Mouse (Mus musculus): ENCODE measurements around the gene Dag1. TPM values are rescaled to one million over a fixed set of nuclear protein-coding genes. Genes with fewer than 3 reads are reported as not detected.

The Dag1 gene
- polyA plus RNA-seq, 1 experiment from 2014 or later = 62.4 TPM

DNA sequence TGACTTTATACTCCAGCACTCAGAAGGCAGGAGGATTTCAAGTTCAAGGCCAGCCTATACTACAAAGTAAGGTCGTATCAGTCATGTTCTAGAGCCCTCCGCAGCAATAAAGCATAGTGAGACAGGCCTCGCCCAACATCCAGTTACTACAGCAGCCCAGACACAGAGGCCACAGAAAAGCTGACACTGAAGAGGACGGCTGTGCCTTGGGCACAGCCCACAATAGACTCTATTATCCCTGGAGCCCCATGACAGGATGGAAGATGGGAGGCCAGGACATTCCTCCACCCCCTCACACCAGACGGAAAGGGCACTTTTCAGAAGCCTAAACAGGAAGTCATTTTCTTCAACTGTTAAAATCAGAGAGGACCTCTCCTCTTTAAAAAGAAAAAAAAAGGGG lies 14.8 kb downstream of the Dag1 start:
- H3K27me3 ChIP-seq (ENCODE audit: control insufficient read depth, insufficient read depth, low read length) = no peaks in the 10 kb centered on the region
- 62% methylated on average over 5 of the region's 5 CpGs for WGBS
- DNase-seq (ENCODE audit: low spot score) = no peak
- no peak overlapping the region for H3K27ac ChIP-seq (ENCODE audit: low read depth, low read length)
- no peak overlapping the region for H3K4me2 ChIP-seq (ENCODE audit: low read depth)
- no peak for ATAC-seq (ENCODE audit: insufficient read depth, low FRiP score, low TSS enrichment)
- H3K4me1 ChIP-seq (ENCODE audit: control insufficient read depth, insufficient read depth, low read length) = no peaks in the 10 kb centered on the region
- no peak overlapping the region for H3K9ac ChIP-seq (ENCODE audit: low read length)
- no peak overlapping the region for H3K4me3 ChIP-seq (ENCODE audit: low read depth, low read length)
- H3K9me3 ChIP-seq (ENCODE audit: control insufficient read depth, low read length) = no peaks in the 10 kb centered on the region
- peaks cover 3% of the 10 kb centered on the region; the same call in 1 of the 2 replicates for H3K36me3 ChIP-seq (ENCODE audit: control insufficient read depth, insufficient read depth, low read length)

- no peak overlapping the region for H3K4me2 ChIP-seq (ENCODE audit: low read depth)
- no peaks in the 10 kb centered on the region for H3K9me3 ChIP-seq (ENCODE audit: control insufficient read depth, low read length)
- ATAC-seq (ENCODE audit: insufficient read depth, low FRiP score, low TSS enrichment) (no peak), DNase-seq (ENCODE audit: low spot score) (no peak)
- H3K9ac ChIP-seq (ENCODE audit: low read length) = no peak overlapping the region
- no peak overlapping the region for H3K4me3 ChIP-seq (ENCODE audit: low read depth, low read length)
- H3K4me1 ChIP-seq (ENCODE audit: control insufficient read depth, insufficient read depth, low read length) = no peaks in the 10 kb centered on the region; the same call in 1 of the 2 replicates
- no peak overlapping the region for H3K27ac ChIP-seq (ENCODE audit: low read depth, low read length)
- WGBS = 89% methylated on average over 3 of the region's 3 CpGs
- no peaks in the 10 kb centered on the region for H3K27me3 ChIP-seq (ENCODE audit: control insufficient read depth, insufficient read depth, low read length)
- H3K36me3 ChIP-seq (ENCODE audit: control insufficient read depth, insufficient read depth, low read length) = no peaks in the 10 kb centered on the region
Observed at GRCm38 (mm10) chr9:108244984-108245383, 18.8 kb downstream of the Dag1 start.

GRCm38 (mm10) chr9:108244540-108244939 lies 19.2 kb downstream of the Dag1 start:
- Histone ChIP-seq H3K27ac (ENCODE audit: low read depth, low read length) (no peak overlapping the region), H3K9ac (ENCODE audit: low read length) (no peak overlapping the region), H3K4me3 (ENCODE audit: low read depth, low read length) (no peak overlapping the region), H3K36me3 (ENCODE audit: control insufficient read depth, insufficient read depth, low read length) (no peaks in the 10 kb centered on the region), H3K4me2 (ENCODE audit: low read depth) (no peak overlapping the region), H3K4me1 (ENCODE audit: control insufficient read depth, insufficient read depth, low read length) (no peaks in the 10 kb centered on the region; the same call in 1 of the 2 replicates), H3K9me3 (ENCODE audit: control insufficient read depth, low read length) (no peaks in the 10 kb centered on the region), H3K27me3 (ENCODE audit: control insufficient read depth, insufficient read depth, low read length) (no peaks in the 10 kb centered on the region)
- 92% methylated on average over 3 of the region's 3 CpGs for WGBS
- no peak for ATAC-seq (ENCODE audit: insufficient read depth, low FRiP score, low TSS enrichment)
- no peak for DNase-seq (ENCODE audit: low spot score)

DNA sequence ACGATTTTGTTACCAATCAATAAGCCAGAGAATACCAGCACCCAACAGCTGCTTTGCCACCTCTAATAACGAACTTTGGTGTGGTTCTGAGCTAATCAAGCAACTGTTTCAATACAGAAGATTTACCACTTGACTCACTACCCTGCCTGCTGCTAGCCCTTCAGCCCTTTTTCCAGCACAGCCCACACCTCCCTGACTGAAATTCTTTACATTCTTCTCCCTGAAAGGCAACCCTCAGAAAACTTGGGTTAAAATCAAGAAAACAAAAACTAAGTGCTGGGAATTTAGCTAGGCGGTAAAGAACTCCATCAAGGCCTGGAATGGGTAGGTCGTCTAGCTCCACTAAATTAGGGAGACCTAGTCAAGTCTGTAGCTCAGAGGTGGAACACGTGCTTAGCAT lies 23.8 kb downstream of the Dag1 start:
- 77% methylated on average over 5 of the region's 5 CpGs for WGBS
- Histone ChIP-seq H3K27me3 (ENCODE audit: control insufficient read depth, insufficient read depth, low read length) (no peaks in the 10 kb centered on the region), H3K4me3 (ENCODE audit: low read depth, low read length) (no peak overlapping the region), H3K27ac (ENCODE audit: low read depth, low read length) (no peak overlapping the region), H3K9me3 (ENCODE audit: control insufficient read depth, low read length) (no peaks in the 10 kb centered on the region), H3K36me3 (ENCODE audit: control insufficient read depth, insufficient read depth, low read length) (no peaks in the 10 kb centered on the region), H3K4me2 (ENCODE audit: low read depth) (no peak overlapping the region), H3K9ac (ENCODE audit: low read length) (no peak overlapping the region), H3K4me1 (ENCODE audit: control insufficient read depth, insufficient read depth, low read length) (no peaks in the 10 kb centered on the region; the same call in 1 of the 2 replicates)
- ATAC-seq (ENCODE audit: insufficient read depth, low FRiP score, low TSS enrichment) = no peak
- DNase-seq (ENCODE audit: low spot score) = no peak

DNA sequence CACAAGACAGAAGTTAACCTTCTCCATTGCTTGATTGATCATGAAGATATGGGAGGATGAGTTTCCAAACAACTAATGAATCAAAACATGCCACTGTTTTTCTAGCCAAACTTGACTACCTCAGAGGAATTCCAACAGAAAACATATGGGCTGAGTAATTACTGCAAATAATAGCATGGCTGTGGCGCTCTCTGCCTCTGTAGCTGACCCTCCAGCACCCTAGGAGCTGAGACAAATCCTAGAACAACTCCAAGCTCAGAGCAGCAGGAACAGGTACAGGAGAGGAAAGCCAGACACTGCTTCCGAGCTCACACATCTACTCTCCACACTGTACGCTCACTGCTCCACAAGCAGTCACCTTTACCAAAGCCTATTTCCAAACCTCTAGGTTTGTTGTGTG lies 24.9 kb downstream of the Dag1 start:
- 66% methylated on average over 3 of the region's 3 CpGs for WGBS
- Histone ChIP-seq H3K9me3 (ENCODE audit: control insufficient read depth, low read length) (no peaks in the 10 kb centered on the region), H3K36me3 (ENCODE audit: control insufficient read depth, insufficient read depth, low read length) (no peaks in the 10 kb centered on the region), H3K4me1 (ENCODE audit: control insufficient read depth, insufficient read depth, low read length) (no peaks in the 10 kb centered on the region; the same call in 1 of the 2 replicates), H3K9ac (ENCODE audit: low read length) (no peak overlapping the region), H3K27ac (ENCODE audit: low read depth, low read length) (no peak overlapping the region), H3K4me3 (ENCODE audit: low read depth, low read length) (no peak overlapping the region), H3K27me3 (ENCODE audit: control insufficient read depth, insufficient read depth, low read length) (no peaks in the 10 kb centered on the region), H3K4me2 (ENCODE audit: low read depth) (no peak overlapping the region)
- no peak for ATAC-seq (ENCODE audit: insufficient read depth, low FRiP score, low TSS enrichment)
- DNase-seq (ENCODE audit: low spot score) = no peak

DNA sequence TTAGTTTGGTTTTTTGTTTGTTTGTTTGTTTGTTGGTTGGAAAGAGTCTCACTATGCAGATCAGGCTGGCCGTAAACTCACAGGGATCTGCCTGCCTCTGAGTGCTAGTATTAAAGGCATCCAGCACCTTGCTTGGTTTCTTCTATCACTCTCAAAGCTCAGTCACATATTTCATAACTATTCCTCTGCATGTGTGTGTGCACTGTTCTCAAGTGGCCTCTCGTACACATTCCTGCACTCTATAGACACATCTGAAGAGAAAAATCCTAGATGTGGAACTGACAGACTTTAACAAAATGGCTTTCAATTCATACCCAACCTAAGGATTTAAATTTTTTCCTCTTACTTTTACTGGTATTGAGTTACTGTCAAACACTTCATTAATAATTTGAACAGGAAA lies 25.4 kb downstream of the Dag1 start:
- Histone ChIP-seq H3K27me3 (ENCODE audit: control insufficient read depth, insufficient read depth, low read length) (no peaks in the 10 kb centered on the region), H3K36me3 (ENCODE audit: control insufficient read depth, insufficient read depth, low read length) (no peaks in the 10 kb centered on the region), H3K9ac (ENCODE audit: low read length) (no peak overlapping the region), H3K4me1 (ENCODE audit: control insufficient read depth, insufficient read depth, low read length) (no peaks in the 10 kb centered on the region; the same call in 1 of the 2 replicates), H3K4me3 (ENCODE audit: low read depth, low read length) (no peak overlapping the region), H3K4me2 (ENCODE audit: low read depth) (no peak overlapping the region), H3K9me3 (ENCODE audit: control insufficient read depth, low read length) (no peaks in the 10 kb centered on the region), H3K27ac (ENCODE audit: low read depth, low read length) (no peak overlapping the region)
- no peak for DNase-seq (ENCODE audit: low spot score)
- WGBS = 94% methylated on average over 2 of the region's 2 CpGs
- no peak for ATAC-seq (ENCODE audit: insufficient read depth, low FRiP score, low TSS enrichment)

DNA sequence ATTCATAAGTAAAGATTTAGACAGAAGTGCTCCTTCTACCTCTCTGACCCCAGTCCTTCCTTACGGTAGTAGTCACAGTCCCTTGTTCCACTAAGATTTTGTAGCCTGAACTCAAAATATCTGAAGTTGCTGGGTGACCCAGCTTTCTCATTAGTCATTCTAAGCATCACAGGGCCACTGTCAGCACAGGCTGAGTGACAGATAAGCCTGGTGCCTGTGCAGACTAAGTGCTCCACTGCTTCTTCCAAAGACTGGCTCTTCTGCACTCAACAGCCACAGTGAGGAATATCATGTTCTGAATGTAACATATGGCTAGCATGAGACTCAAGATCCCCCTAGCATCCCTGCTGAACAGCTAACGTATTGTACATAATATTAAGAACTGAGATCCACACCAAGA lies 29.1 kb downstream of the Dag1 start:
- Histone ChIP-seq H3K9me3 (ENCODE audit: control insufficient read depth, low read length) (no peaks in the 10 kb centered on the region), H3K4me1 (ENCODE audit: control insufficient read depth, insufficient read depth, low read length) (no peaks in the 10 kb centered on the region), H3K4me3 (ENCODE audit: low read depth, low read length) (no peak overlapping the region), H3K36me3 (ENCODE audit: control insufficient read depth, insufficient read depth, low read length) (no peaks in the 10 kb centered on the region), H3K9ac (ENCODE audit: low read length) (no peak overlapping the region), H3K4me2 (ENCODE audit: low read depth) (no peak overlapping the region), H3K27ac (ENCODE audit: low read depth, low read length) (no peak overlapping the region), H3K27me3 (ENCODE audit: control insufficient read depth, insufficient read depth, low read length) (no peaks in the 10 kb centered on the region)
- no peak for ATAC-seq (ENCODE audit: insufficient read depth, low FRiP score, low TSS enrichment)
- WGBS = 92% methylated on average over 2 of the region's 2 CpGs
- no peak for DNase-seq (ENCODE audit: low spot score)

DNA sequence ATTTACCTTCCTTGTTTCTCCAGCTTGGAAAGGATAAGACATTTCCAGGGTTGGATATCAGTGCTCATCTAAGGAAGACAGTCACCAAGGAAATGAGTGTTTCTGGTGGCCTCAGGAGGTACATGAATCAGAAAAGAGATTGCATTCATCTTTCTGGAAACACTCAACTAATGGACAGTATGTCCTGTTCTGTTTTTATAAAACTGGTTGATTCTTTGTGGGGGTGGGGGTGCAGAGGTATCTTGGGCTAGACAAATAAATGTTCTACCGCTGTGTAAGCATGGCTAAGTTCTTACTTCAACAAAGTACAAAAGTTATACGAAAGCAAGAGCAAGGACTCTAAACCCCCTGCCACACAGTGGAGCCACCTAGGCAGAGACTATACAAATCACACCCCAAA lies 30.9 kb downstream of the Dag1 start:
- WGBS = 91% methylated on average over 2 of the region's 2 CpGs
- Histone ChIP-seq H3K27ac (ENCODE audit: low read depth, low read length) (no peak overlapping the region), H3K4me2 (ENCODE audit: low read depth) (no peak overlapping the region), H3K4me3 (ENCODE audit: low read depth, low read length) (no peak overlapping the region), H3K9ac (ENCODE audit: low read length) (no peak overlapping the region), H3K36me3 (ENCODE audit: control insufficient read depth, insufficient read depth, low read length) (no peaks in the 10 kb centered on the region), H3K4me1 (ENCODE audit: control insufficient read depth, insufficient read depth, low read length) (no peaks in the 10 kb centered on the region), H3K9me3 (ENCODE audit: control insufficient read depth, low read length) (no peaks in the 10 kb centered on the region), H3K27me3 (ENCODE audit: control insufficient read depth, insufficient read depth, low read length) (no peaks in the 10 kb centered on the region)
- no peak for ATAC-seq (ENCODE audit: insufficient read depth, low FRiP score, low TSS enrichment)
- DNase-seq (ENCODE audit: low spot score) = no peak

- H3K9me3 ChIP-seq (ENCODE audit: control insufficient read depth, low read length) = no peaks in the 10 kb centered on the region
- ATAC-seq (ENCODE audit: insufficient read depth, low FRiP score, low TSS enrichment) = no peak
- no peak for DNase-seq (ENCODE audit: low spot score)
- 19% methylated on average over 2 of the region's 2 CpGs for WGBS
- no peaks in the 10 kb centered on the region for H3K27me3 ChIP-seq (ENCODE audit: control insufficient read depth, insufficient read depth, low read length)
- H3K4me1 ChIP-seq (ENCODE audit: control insufficient read depth, insufficient read depth, low read length) = no peaks in the 10 kb centered on the region
- no peak overlapping the region for H3K4me2 ChIP-seq (ENCODE audit: low read depth)
- no peak overlapping the region for H3K27ac ChIP-seq (ENCODE audit: low read depth, low read length)
- H3K36me3 ChIP-seq (ENCODE audit: control insufficient read depth, insufficient read depth, low read length) = no peaks in the 10 kb centered on the region
- H3K9ac ChIP-seq (ENCODE audit: low read length) = no peak overlapping the region
- H3K4me3 ChIP-seq (ENCODE audit: low read depth, low read length) = no peak overlapping the region
Observed at GRCm38 (mm10) chr9:108227911-108228649, 35.7 kb downstream of the Dag1 start.
